Mouse (Mus musculus) limb, embryonic 12.5 days (tissue): Measurements from ENCODE around the gene Tmem129. TPM values are rescaled to one million over a fixed set of nuclear protein-coding genes. Genes with fewer than 3 reads are reported as not detected.

Source experiments
- ATAC-seq: fragments of 200-750 bp; cut with Nextera tagmentation; 2 replicates; pipeline ENCODE4 v1.8.0; 2017; ENCODE audit warnings: low read depth, moderate TSS enrichment; ENCODE audit not compliant: insufficient number of reproducible peaks, insufficient read depth, low FRiP score, low TSS enrichment
- H3K27ac ChIP-seq: fragments of 300-500 bp; sonication (generic); 2 replicates; pipeline ENCODE4 v1.5.1; 2016; ENCODE audit warnings: mild to moderate bottlenecking, moderate library complexity
- H3K27me3 ChIP-seq: fragments of 300-500 bp; sonication (generic); 2 replicates; pipeline ENCODE4 v1.6.1; 2016; ENCODE audit warnings: mild to moderate bottlenecking, moderate library complexity
- H3K36me3 ChIP-seq: fragments of 300-500 bp; sonication (generic); 2 replicates; pipeline ENCODE4 v1.6.1; 2016; ENCODE audit warnings: mild to moderate bottlenecking, moderate library complexity
- H3K4me1 ChIP-seq: fragments of 300-500 bp; sonication (generic); replicated peaks from 2 replicates; pipeline ENCODE4 v1.6.1; 2016
- H3K4me2 ChIP-seq: fragments of 300-500 bp; sonication (generic); 2 replicates; pipeline ENCODE4 v1.6.1; 2016; ENCODE audit warnings: mild to moderate bottlenecking, moderate library complexity
- H3K4me3 ChIP-seq: fragments of 300-500 bp; sonication (generic); replicated peaks from 2 replicates; pipeline ENCODE4 v1.5.1; 2016; ENCODE audit warnings: mild to moderate bottlenecking
- H3K9ac ChIP-seq: fragments of 300-500 bp; sonication (generic); replicated peaks from 2 replicates; pipeline ENCODE4 v1.6.1; 2016; ENCODE audit warnings: mild to moderate bottlenecking, moderate library complexity
- H3K9me3 ChIP-seq: fragments of 300-500 bp; sonication (generic); 2 replicates; pipeline ENCODE4 v1.6.1; 2016; ENCODE audit warnings: mild to moderate bottlenecking, moderate library complexity
- WGBS: fragments of 180-500 bp; shearing (Covaris S2); methylation state at CpG from one replicate; pipeline ENCODE4 v1.1.7; 2016; 5-methylcytosine and 5-hydroxymethylcytosine counted together
- polyA plus RNA-seq: library from polyadenylated mRNA; unstranded; fragments of >200 nt; fragmentation: Nextera tagmentation; extraction: Ambion mirVana; gene quantifications from 2 replicates; pipeline ENCODE4 v1.2.1, GENCODE M21; 2016

Gene Tmem129
- polyA plus RNA-seq, 1 experiment from 2014 or later = 41.9 TPM

- 61% methylated on average over 1 of the region's 1 CpGs for WGBS
- Histone ChIP-seq H3K36me3 (no peaks in the 10 kb centered on the region), H3K4me2 (no peak overlapping the region), H3K4me1 (peaks cover 83% of the 10 kb centered on the region), H3K9ac (no peak overlapping the region), H3K4me3 (no peak overlapping the region), H3K9me3 (no peaks in the 10 kb centered on the region), H3K27ac (peak overlapping the region; percentile 67), H3K27me3 (peaks cover 47% of the 10 kb centered on the region)
- ATAC-seq = no peak
These were observed 39.3 kb upstream of the Tmem129 start for GRCm38 (mm10) chr5:33697534-33697933.

GRCm38 (mm10) chr5:33696430-33696829 is 38.2 kb upstream of the Tmem129 start:
- Histone ChIP-seq H3K4me2 (peak overlapping the region; percentile 6; the same call in 1 of the 2 replicates), H3K4me1 (peaks cover 94% of the 10 kb centered on the region), H3K9ac (no peak overlapping the region), H3K36me3 (no peaks in the 10 kb centered on the region), H3K27ac (no peak overlapping the region; the same call in 1 of the 2 replicates), H3K27me3 (peaks cover 41% of the 10 kb centered on the region), H3K4me3 (no peak overlapping the region), H3K9me3 (no peaks in the 10 kb centered on the region)
- no peak for ATAC-seq
- 49% methylated on average over 5 of the region's 5 CpGs for WGBS

GRCm38 (mm10) chr5:33695718-33696121 is 37.5 kb upstream of the Tmem129 start:
- WGBS = 4% methylated on average over 24 of the region's 24 CpGs
- Histone ChIP-seq H3K4me2 (peak overlapping the region; percentile 86), H3K27me3 (peaks cover 35% of the 10 kb centered on the region), H3K9me3 (no peaks in the 10 kb centered on the region), H3K9ac (peak overlapping the region; percentile 77), H3K27ac (peak overlapping the region; percentile 89), H3K4me3 (peak overlapping the region; percentile 47), H3K4me1 (peaks cover 94% of the 10 kb centered on the region), H3K36me3 (no peaks in the 10 kb centered on the region)
- no peak for ATAC-seq

GRCm38 (mm10) chr5:33694848-33695717 is 36.9 kb upstream of the Tmem129 start:
- H3K27me3 ChIP-seq = peaks cover 29% of the 10 kb centered on the region
- H3K9me3 ChIP-seq = no peaks in the 10 kb centered on the region
- peak; percentile 11 for ATAC-seq
- 2% methylated on average over 70 of the region's 71 CpGs for WGBS
- peak overlapping the region; percentile 77 for H3K9ac ChIP-seq
- H3K4me2 ChIP-seq = peak overlapping the region; percentile 86
- no peaks in the 10 kb centered on the region for H3K36me3 ChIP-seq
- peaks cover 94% of the 10 kb centered on the region for H3K4me1 ChIP-seq
- H3K4me3 ChIP-seq = peak overlapping the region; percentile 47
- H3K27ac ChIP-seq = peak overlapping the region; percentile 89

GRCm38 (mm10) chr5:33694461-33694847 is 36.2 kb upstream of the Tmem129 start:
- Histone ChIP-seq H3K9ac (peak overlapping the region; percentile 77; the same call in 1 of the 2 replicates), H3K4me1 (peaks cover 94% of the 10 kb centered on the region), H3K27ac (peak overlapping the region; percentile 89), H3K4me3 (no peak overlapping the region), H3K27me3 (peaks cover 24% of the 10 kb centered on the region), H3K9me3 (no peaks in the 10 kb centered on the region), H3K4me2 (peak overlapping the region; percentile 86), H3K36me3 (no peaks in the 10 kb centered on the region)
- ATAC-seq = no peak
- WGBS = 58% methylated on average over 9 of the region's 9 CpGs

GRCm38 (mm10) chr5:33692393-33692792 is 34.2 kb upstream of the Tmem129 start:
- Histone ChIP-seq H3K4me2 (peak overlapping the region; percentile 40), H3K4me3 (peak overlapping the region; percentile 15; the same call in 1 of the 2 replicates), H3K36me3 (no peaks in the 10 kb centered on the region), H3K9ac (peak overlapping the region; percentile 24), H3K4me1 (peaks cover 83% of the 10 kb centered on the region), H3K27me3 (peaks cover 13% of the 10 kb centered on the region), H3K9me3 (no peaks in the 10 kb centered on the region), H3K27ac (peak overlapping the region; percentile 97)
- under 1% methylated on average over 24 of the region's 24 CpGs for WGBS
- ATAC-seq = peak; percentile 84

GRCm38 (mm10) chr5:33689852-33690645 is 31.8 kb upstream of the Tmem129 start:
- Histone ChIP-seq H3K27ac (0 out of 2 replicates have a peak overlapping the region, but pooled peaks have one; percentile 13), H3K4me2 (no peak overlapping the region), H3K27me3 (no peaks in the 10 kb centered on the region; the same call in none of the 2 replicates), H3K36me3 (no peaks in the 10 kb centered on the region), H3K4me1 (peaks cover 59% of the 10 kb centered on the region), H3K9me3 (no peaks in the 10 kb centered on the region), H3K4me3 (no peak overlapping the region), H3K9ac (peak overlapping the region; percentile 50)
- no peak for ATAC-seq
- 85% methylated on average over 11 of the region's 11 CpGs for WGBS

- peak overlapping the region; percentile 13 for H3K4me2 ChIP-seq
These were observed 31.1 kb upstream of the Tmem129 start for GRCm38 (mm10) chr5:33689221-33689844.

GRCm38 (mm10) chr5:33688278-33689220 is 30.3 kb upstream of the Tmem129 start:
- Histone ChIP-seq H3K4me2 (peak overlapping the region; percentile 13; the same call in 1 of the 2 replicates), H3K27ac (0 out of 2 replicates have a peak overlapping the region, but pooled peaks have one; percentile 53), H3K9me3 (no peaks in the 10 kb centered on the region), H3K4me1 (peaks cover 44% of the 10 kb centered on the region), H3K4me3 (no peak overlapping the region), H3K36me3 (no peaks in the 10 kb centered on the region), H3K27me3 (no peaks in the 10 kb centered on the region; the same call in 1 of the 2 replicates), H3K9ac (0 out of 2 replicates have a peak overlapping the region, but pooled peaks have one; percentile 50)
- WGBS = 72% methylated on average over 14 of the region's 14 CpGs
- ATAC-seq = no peak

More at GRCm38 (mm10) chr5:33689221-33689844, 31.1 kb upstream of the Tmem129 start:
- H3K27ac ChIP-seq = 0 out of 2 replicates have a peak overlapping the region, but pooled peaks have one; percentile 53
- H3K4me1 ChIP-seq = peaks cover 52% of the 10 kb centered on the region
- H3K27me3 ChIP-seq = no peaks in the 10 kb centered on the region; the same call in none of the 2 replicates
- H3K9me3 ChIP-seq = no peaks in the 10 kb centered on the region
- peak overlapping the region; percentile 50 for H3K9ac ChIP-seq
- H3K36me3 ChIP-seq = no peaks in the 10 kb centered on the region
- no peak for ATAC-seq
- WGBS = 46% methylated on average over 20 of the region's 20 CpGs
- H3K4me3 ChIP-seq = no peak overlapping the region

GRCm38 (mm10) chr5:33687142-33687541 is 28.9 kb upstream of the Tmem129 start:
- Histone ChIP-seq H3K9ac (no peak overlapping the region), H3K4me3 (no peak overlapping the region), H3K36me3 (no peaks in the 10 kb centered on the region), H3K27ac (no peak overlapping the region), H3K4me1 (peaks cover 31% of the 10 kb centered on the region), H3K4me2 (no peak overlapping the region), H3K9me3 (no peaks in the 10 kb centered on the region), H3K27me3 (no peaks in the 10 kb centered on the region; the same call in 1 of the 2 replicates)
- ATAC-seq = no peak
- WGBS = 82% methylated on average over 4 of the region's 4 CpGs
